Mouse (Mus musculus) neural tube, embryonic 14.5 days (tissue): ENCODE results near the gene Cenpx. TPM values are rescaled to one million over a fixed set of nuclear protein-coding genes. Genes with fewer than 3 reads are reported as not detected.

ENCODE experiments used
- ATAC-seq: fragments of 200-750 bp; cut with Nextera tagmentation; 2 replicates; pipeline ENCODE4 v1.8.0; 2017; ENCODE audit warnings: low read depth, mild to moderate bottlenecking, moderate TSS enrichment, moderate library complexity
- H3K27ac ChIP-seq: fragments of 300-500 bp; sonication (generic); 2 replicates; pipeline ENCODE4 v1.5.1; 2014; ENCODE audit warnings: low read depth, mild to moderate bottlenecking, control low read depth, low read length, moderate library complexity, mixed read lengths
- H3K27me3 ChIP-seq: fragments of 300-500 bp; sonication (generic); 2 replicates; pipeline ENCODE4 v1.6.1; 2014; ENCODE audit warnings: low read length; ENCODE audit not compliant: control insufficient read depth, insufficient read depth
- H3K36me3 ChIP-seq: fragments of 300-500 bp; sonication (generic); 2 replicates; pipeline ENCODE4 v1.6.1; 2014; ENCODE audit warnings: low read length, mixed read lengths; ENCODE audit not compliant: control insufficient read depth, insufficient read depth
- H3K4me1 ChIP-seq: fragments of 300-500 bp; sonication (generic); 2 replicates; pipeline ENCODE4 v1.6.1; 2014; ENCODE audit warnings: low read length; ENCODE audit not compliant: control insufficient read depth, insufficient read depth
- H3K4me2 ChIP-seq: fragments of 300-500 bp; sonication (generic); 2 replicates; pipeline ENCODE4 v1.6.1; 2014; ENCODE audit warnings: mild to moderate bottlenecking, low read depth, low read length, control low read depth
- H3K4me3 ChIP-seq: fragments of 300-500 bp; sonication (generic); 2 replicates; pipeline ENCODE4 v1.5.1; 2014; ENCODE audit warnings: low read depth, low read length, control low read depth, mixed read lengths
- H3K9ac ChIP-seq: fragments of 300-500 bp; sonication (generic); replicated peaks from 2 replicates; pipeline ENCODE4 v1.6.1; 2014; ENCODE audit warnings: low read depth, mild to moderate bottlenecking, control low read depth, low read length, mixed read lengths
- H3K9me3 ChIP-seq: fragments of 300-500 bp; sonication (generic); 2 replicates; pipeline ENCODE4 v1.6.1; 2016; ENCODE audit warnings: low read length; ENCODE audit not compliant: control insufficient read depth
- WGBS: fragments of 180-500 bp; shearing (Covaris S2); extraction: QIAGEN DNeasy Blood & Tissue Kit; methylation state at CpG from one replicate; pipeline ENCODE4 v1.1.7; 2014; 5-methylcytosine and 5-hydroxymethylcytosine counted together
- polyA plus RNA-seq: library from polyadenylated mRNA; unstranded; fragments of >200 nt; fragmentation: Nextera tagmentation; extraction: Ambion mirVana; gene quantifications from 2 replicates; pipeline ENCODE4 v1.2.1, GENCODE M21; 2014

The Cenpx gene
- polyA plus RNA-seq, 1 experiment from 2014 or later = 87.6 TPM

DNA sequence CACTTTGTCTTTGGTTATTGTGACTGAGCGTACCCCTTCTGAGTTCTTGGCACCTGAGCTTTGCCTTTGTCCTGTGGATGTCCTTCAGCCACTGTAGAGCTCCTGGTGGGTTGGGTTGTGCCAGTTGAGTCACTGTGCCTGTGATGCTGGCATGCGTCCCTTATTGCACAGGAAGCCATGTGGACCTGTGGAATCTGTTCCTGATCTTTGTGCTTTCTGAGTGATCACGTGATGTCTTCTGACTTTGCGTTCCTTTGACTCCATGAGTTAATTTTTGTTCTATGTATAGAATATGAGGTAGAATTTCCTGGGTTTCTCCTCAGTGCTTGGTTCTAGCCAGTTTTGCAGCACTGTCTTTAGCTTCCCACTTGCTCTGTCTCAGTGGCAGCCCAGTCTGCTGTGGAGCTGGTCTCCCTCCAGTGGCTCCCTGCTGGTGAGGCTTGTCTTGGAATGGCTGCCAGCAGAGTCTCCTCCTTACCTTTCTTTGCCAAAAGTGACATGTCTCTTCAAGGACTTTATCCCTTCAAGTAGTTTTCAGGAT lies 21.0 kb downstream of the Cenpx start:
- Histone ChIP-seq H3K4me2 (no peak overlapping the region), H3K9ac (no peak overlapping the region), H3K4me3 (no peak overlapping the region), H3K36me3 (peaks cover 21% of the 10 kb centered on the region), H3K9me3 (no peaks in the 10 kb centered on the region), H3K27ac (no peak overlapping the region), H3K4me1 (no peaks in the 10 kb centered on the region), H3K27me3 (no peaks in the 10 kb centered on the region)
- WGBS = 91% methylated on average over 4 of the region's 4 CpGs
- no peak for ATAC-seq

DNA sequence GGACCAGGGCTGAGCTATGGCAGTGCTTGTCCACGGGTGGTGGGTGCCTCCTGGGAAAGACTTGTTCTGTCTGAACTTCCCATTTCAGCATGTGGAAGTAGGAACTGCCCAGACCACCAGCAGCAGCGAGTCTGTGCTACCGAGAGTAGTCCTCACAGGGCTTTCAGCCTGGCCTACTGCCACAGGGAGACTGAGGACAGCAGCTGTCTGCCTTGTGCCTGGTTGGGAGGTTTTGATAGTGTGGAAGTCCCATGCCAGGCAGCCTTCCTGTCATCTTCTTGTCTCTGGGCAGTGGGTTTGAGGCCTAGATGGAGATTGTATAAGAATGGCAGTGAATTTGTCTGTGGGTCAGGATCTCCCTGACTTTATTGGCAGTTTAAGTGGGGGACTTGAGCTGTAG lies 24.2 kb downstream of the Cenpx start:
- 84% methylated on average over 3 of the region's 3 CpGs for WGBS
- no peak overlapping the region for H3K4me2 ChIP-seq
- no peaks in the 10 kb centered on the region for H3K9me3 ChIP-seq
- H3K36me3 ChIP-seq = peaks cover 31% of the 10 kb centered on the region
- no peak for ATAC-seq
- no peak overlapping the region for H3K9ac ChIP-seq
- H3K27me3 ChIP-seq = no peaks in the 10 kb centered on the region
- H3K27ac ChIP-seq = no peak overlapping the region
- no peak overlapping the region for H3K4me3 ChIP-seq
- no peaks in the 10 kb centered on the region for H3K4me1 ChIP-seq

GRCm38 (mm10) chr11:120686650-120687272 lies 26.8 kb downstream of the Cenpx start:
- 77% methylated on average over 20 of the region's 20 CpGs for WGBS
- Histone ChIP-seq H3K4me1 (no peaks in the 10 kb centered on the region), H3K27ac (no peak overlapping the region), H3K36me3 (peaks cover 34% of the 10 kb centered on the region), H3K27me3 (no peaks in the 10 kb centered on the region), H3K9ac (no peak overlapping the region), H3K4me3 (no peak overlapping the region), H3K9me3 (no peaks in the 10 kb centered on the region), H3K4me2 (no peak overlapping the region)
- ATAC-seq = no peak

GRCm38 (mm10) chr11:120684660-120685059 lies 28.9 kb downstream of the Cenpx start:
- H3K27me3 ChIP-seq = no peaks in the 10 kb centered on the region
- no peaks in the 10 kb centered on the region for H3K4me1 ChIP-seq
- no peak overlapping the region for H3K4me3 ChIP-seq
- no peak for ATAC-seq
- WGBS = 96% methylated on average over 2 of the region's 2 CpGs
- no peak overlapping the region for H3K27ac ChIP-seq
- H3K36me3 ChIP-seq = peaks cover 42% of the 10 kb centered on the region
- H3K9ac ChIP-seq = no peak overlapping the region
- no peaks in the 10 kb centered on the region for H3K9me3 ChIP-seq
- no peak overlapping the region for H3K4me2 ChIP-seq

DNA sequence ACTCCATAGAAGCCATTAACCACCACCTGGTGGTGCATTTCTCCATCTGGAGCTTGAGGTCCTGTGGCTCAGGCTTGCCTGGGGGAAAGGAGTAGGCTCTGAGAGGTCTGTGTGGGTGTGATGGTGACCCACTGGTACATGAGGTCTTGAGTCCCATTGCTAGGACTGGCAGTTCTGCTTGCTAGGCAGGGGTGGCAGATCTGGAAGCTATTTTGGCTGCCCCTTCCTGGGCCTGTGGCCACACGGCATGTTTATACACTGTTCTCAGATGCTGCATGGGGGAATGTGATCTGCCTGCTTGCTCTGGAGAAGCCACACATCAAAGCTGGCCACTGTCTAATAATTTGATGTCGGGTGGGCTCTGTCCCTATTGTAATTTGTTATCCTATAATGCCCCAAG lies 29.5 kb downstream of the Cenpx start:
- Histone ChIP-seq H3K27ac (no peak overlapping the region), H3K27me3 (no peaks in the 10 kb centered on the region), H3K9me3 (no peaks in the 10 kb centered on the region), H3K9ac (no peak overlapping the region), H3K4me1 (no peaks in the 10 kb centered on the region), H3K4me3 (no peak overlapping the region), H3K36me3 (peaks cover 42% of the 10 kb centered on the region), H3K4me2 (no peak overlapping the region)
- WGBS = 95% methylated on average over 2 of the region's 2 CpGs
- ATAC-seq = no peak

GRCm38 (mm10) chr11:120683536-120683935 lies 30.0 kb downstream of the Cenpx start:
- Histone ChIP-seq H3K9me3 (no peaks in the 10 kb centered on the region), H3K4me3 (no peak overlapping the region), H3K36me3 (peaks cover 40% of the 10 kb centered on the region), H3K4me2 (no peak overlapping the region), H3K27ac (no peak overlapping the region), H3K4me1 (no peaks in the 10 kb centered on the region), H3K9ac (no peak overlapping the region), H3K27me3 (no peaks in the 10 kb centered on the region)
- no peak for ATAC-seq
- WGBS = 85% methylated on average over 3 of the region's 3 CpGs

DNA sequence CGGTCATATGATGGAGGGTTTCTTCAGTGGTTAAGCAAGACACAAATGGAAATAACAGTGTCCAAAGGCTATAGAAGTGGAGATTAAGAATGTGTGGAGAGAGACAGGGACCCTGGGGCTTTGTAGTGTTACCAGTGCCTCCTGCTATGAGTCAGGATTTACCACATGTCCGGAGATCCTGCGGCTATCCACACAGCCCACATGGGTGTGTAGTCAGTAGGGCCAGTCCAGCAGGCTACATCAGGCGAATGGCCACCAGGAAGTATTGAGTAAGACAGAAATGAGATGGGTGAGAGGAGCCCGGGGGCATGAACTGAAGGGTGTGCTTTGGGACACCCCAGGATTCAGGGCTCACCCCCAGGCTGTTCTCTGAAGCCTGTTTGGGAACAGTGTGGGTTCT lies 30.9 kb downstream of the Cenpx start:
- Histone ChIP-seq H3K4me2 (no peak overlapping the region), H3K27me3 (no peaks in the 10 kb centered on the region), H3K4me3 (no peak overlapping the region), H3K4me1 (no peaks in the 10 kb centered on the region), H3K9me3 (no peaks in the 10 kb centered on the region), H3K9ac (no peak overlapping the region), H3K36me3 (peaks cover 40% of the 10 kb centered on the region), H3K27ac (no peak overlapping the region)
- ATAC-seq = no peak
- 90% methylated on average over 5 of the region's 5 CpGs for WGBS

- ATAC-seq = no peak
- Histone ChIP-seq H3K4me2 (no peak overlapping the region), H3K36me3 (peaks cover 32% of the 10 kb centered on the region), H3K4me3 (no peak overlapping the region), H3K27ac (no peak overlapping the region), H3K27me3 (no peaks in the 10 kb centered on the region), H3K4me1 (no peaks in the 10 kb centered on the region), H3K9ac (no peak overlapping the region), H3K9me3 (no peaks in the 10 kb centered on the region)
- WGBS = 94% methylated on average over 3 of the region's 3 CpGs
Observed at GRCm38 (mm10) chr11:120679909-120680308, 33.6 kb downstream of the Cenpx start.

GRCm38 (mm10) chr11:120676951-120677350 lies 36.6 kb downstream of the Cenpx start:
- H3K36me3 ChIP-seq = peaks cover 28% of the 10 kb centered on the region

More at GRCm38 (mm10) chr11:120676951-120677350, 36.6 kb downstream of the Cenpx start:
- no peak overlapping the region for H3K9ac ChIP-seq
- no peaks in the 10 kb centered on the region for H3K9me3 ChIP-seq
- H3K27ac ChIP-seq = no peak overlapping the region
- peaks cover 4% of the 10 kb centered on the region for H3K4me1 ChIP-seq
- 93% methylated on average over 4 of the region's 4 CpGs for WGBS
- no peaks in the 10 kb centered on the region for H3K27me3 ChIP-seq
- H3K4me3 ChIP-seq = no peak overlapping the region
- ATAC-seq = no peak
- no peak overlapping the region for H3K4me2 ChIP-seq
